Comparison of ENCODE assay signal across 8 mouse cellular contexts in genomic region chr17:9169371-9169770, GRCm38 (mm10).
DNase-seq lines count a peak whose midpoint lies in the region; ATAC-seq and TF ChIP-seq lines count a peak whose summit lies in the region.

No protein-coding gene starts in this region.

- H3K4me3 ChIP-seq in kidney, embryonic 16.5 days (ENCODE audit: low read length) = no peak overlapping the region
- H3K4me3 ChIP-seq in limb, embryonic 14.5 days (replicated peaks; ENCODE audit: low read length) = no peak overlapping the region
- H3K4me3 ChIP-seq in neural tube, embryonic 11.5 days (ENCODE audit: low read depth, low read length) = no peak overlapping the region

- H3K4me1 ChIP-seq in kidney, embryonic 16.5 days (ENCODE audit: insufficient read depth, low read length) = peaks cover 15% of the 10 kb centered on the region
- H3K4me1 ChIP-seq in limb, embryonic 14.5 days (ENCODE audit: control insufficient read depth, insufficient read depth, low read length) = peaks cover 10% of the 10 kb centered on the region
- H3K4me1 ChIP-seq in neural tube, embryonic 11.5 days (ENCODE audit: control insufficient read depth, insufficient read depth, low read length) = peaks cover 8% of the 10 kb centered on the region; the same call in 1 of the 2 replicates

- 0 out of 2 replicates have a peak, but pooled peaks cover under 1% of the 10 kb centered on the region for H3K9me3 ChIP-seq in kidney, embryonic 16.5 days (ENCODE audit: low read length)
- no peaks in the 10 kb centered on the region for H3K9me3 ChIP-seq in limb, embryonic 14.5 days (ENCODE audit: control insufficient read depth, low read length)
- no peaks in the 10 kb centered on the region for H3K9me3 ChIP-seq in neural tube, embryonic 11.5 days (ENCODE audit: control insufficient read depth, low read length)

- peak overlapping the region; percentile 37; the same call in 1 of the 2 replicates for H3K4me2 ChIP-seq in kidney, embryonic 16.5 days (replicated peaks; ENCODE audit: low read depth, low read length)
- no peak overlapping the region for H3K4me2 ChIP-seq in limb, embryonic 14.5 days (replicated peaks; ENCODE audit: low read depth, low read length, severe bottlenecking)
- H3K4me2 ChIP-seq in neural tube, embryonic 11.5 days (ENCODE audit: low read depth) = no peak overlapping the region

- no peak overlapping the region for H3K9ac ChIP-seq in kidney, embryonic 16.5 days (replicated peaks; ENCODE audit: low read length)
- no peak overlapping the region for H3K9ac ChIP-seq in limb, embryonic 14.5 days (ENCODE audit: low read depth, low read length, severe bottlenecking)
- H3K9ac ChIP-seq in neural tube, embryonic 11.5 days (ENCODE audit: low read length) = no peak overlapping the region

- no peak overlapping the region for H3K27ac ChIP-seq in kidney, embryonic 16.5 days (ENCODE audit: low read length)
- no peak overlapping the region for H3K27ac ChIP-seq in limb, embryonic 14.5 days (replicated peaks; ENCODE audit: low read depth, low read length)
- no peak overlapping the region for H3K27ac ChIP-seq in neural tube, embryonic 11.5 days (ENCODE audit: low read depth, low read length)

- peak; percentile 42 for DNase-seq in urinary bladder, postnatal 25 days (ENCODE audit: low spot score)
- DNase-seq in urinary bladder, postnatal 10 days (ENCODE audit: low spot score) = no peak
- peak; percentile 72 to 80 for DNase-seq in cerebellum, adult 18-20 months
- peak; percentile 25 to 81 for DNase-seq in frontal cortex, postnatal 14 days (ENCODE audit: low spot score in 2 of 2)
- DNase-seq in limb, embryonic 14.5 days (ENCODE audit: low spot score) = peak; percentile 81
- peak; percentile 72 for DNase-seq in neural tube, embryonic 11.5 days (ENCODE audit: low spot score)

- ATAC-seq in kidney, embryonic 16.5 days (ENCODE audit: low FRiP score, low TSS enrichment) = no peak
- ATAC-seq in limb, embryonic 14.5 days (ENCODE audit: low FRiP score, low read depth) = no peak
- ATAC-seq in neural tube, embryonic 11.5 days (ENCODE audit: insufficient read depth, low FRiP score, low TSS enrichment) = no peak
- ATAC-seq in erythroid progenitor cell, adult 5-6 weeks (replicated peaks; ENCODE audit: low FRiP score, poor library complexity, severe bottlenecking) = no peak

- TF ChIP-seq POLR2A in limb, embryonic 14.5 days (IDR thresholded peaks at IDR 0.05; ENCODE audit: borderline replicate concordance, extremely low read depth, insufficient read depth, insufficient read length) = no peak

- H3K36me3 ChIP-seq in kidney, embryonic 16.5 days (ENCODE audit: insufficient read depth, low read length) = no peaks in the 10 kb centered on the region
- no peaks in the 10 kb centered on the region for H3K36me3 ChIP-seq in limb, embryonic 14.5 days (ENCODE audit: control insufficient read depth, insufficient read depth, low read length)
- H3K36me3 ChIP-seq in neural tube, embryonic 11.5 days (ENCODE audit: control insufficient read depth, insufficient read depth, low read length) = no peaks in the 10 kb centered on the region

- 16% methylated on average over 11 of the region's 11 CpGs for WGBS in kidney, embryonic 16.5 days
- 23% methylated on average over 11 of the region's 11 CpGs for WGBS in limb, embryonic 14.5 days
- 23% methylated on average over 11 of the region's 11 CpGs for WGBS in neural tube, embryonic 11.5 days

- no peaks in the 10 kb centered on the region for H3K27me3 ChIP-seq in kidney, embryonic 16.5 days (ENCODE audit: insufficient read depth, low read length)
- H3K27me3 ChIP-seq in limb, embryonic 14.5 days (ENCODE audit: control insufficient read depth, insufficient read depth, low read length) = no peaks in the 10 kb centered on the region
- H3K27me3 ChIP-seq in neural tube, embryonic 11.5 days (ENCODE audit: control insufficient read depth, insufficient read depth, low read length) = no peaks in the 10 kb centered on the region
